Comparison of ENCODE assay signal across 8 mouse cellular contexts in genomic region chr16:10394699-10395540, GRCm38 (mm10). TPM values are rescaled to one million over a fixed set of nuclear protein-coding genes. Genes with fewer than 3 reads are reported as not detected.
DNase-seq lines count a peak whose midpoint lies in the region; ATAC-seq lines count a peak whose summit lies in the region.

Tekt5 (minus strand) TSS chr16:10395490.

- ATAC-seq in embryonic facial prominence, embryonic 14.5 days (ENCODE audit: low read depth): peak; percentile 62; the same call in 1 of the 2 replicates
- ATAC-seq in hindbrain, embryonic 11.5 days (ENCODE audit: low FRiP score): 0 out of 2 replicates have a peak, but pooled peaks have one; percentile 43
- no peak for ATAC-seq in limb, embryonic 11.5 days (ENCODE audit: insufficient number of reproducible peaks, low FRiP score, low TSS enrichment, low read depth)
- ATAC-seq in midbrain, embryonic 12.5 days (ENCODE audit: low FRiP score, low read depth): 0 out of 2 replicates have a peak, but pooled peaks have one; percentile 34
- peak; percentile 58; the same call in 1 of the 2 replicates for ATAC-seq in stomach, embryonic 16.5 days (ENCODE audit: insufficient read depth, low FRiP score)

- DNase-seq in adrenal gland, adult (ENCODE audit: inconsistent age in 2 of 2, low spot score in 1 of 2): peak; percentile 30 to 66
- DNase-seq in adrenal gland, postnatal 4 days (ENCODE audit: low spot score in 2 of 2): no peak
- DNase-seq in ZHBTc4 (ENCODE audit: low read depth, low spot score): peak; percentile 75
- DNase-seq in embryonic facial prominence, embryonic 14.5 days (ENCODE audit: low spot score): peak; percentile 41
- peak; percentile 49 for DNase-seq in hindbrain, embryonic 11.5 days (ENCODE audit: low spot score)
- peak; percentile 64 for DNase-seq in limb, embryonic 11.5 days (ENCODE audit: low spot score)

- H3K27ac ChIP-seq in embryonic facial prominence, embryonic 14.5 days (replicated peaks; ENCODE audit: low read depth, low read length): no peak within 1 kb of the TSS
- H3K27ac ChIP-seq in hindbrain, embryonic 11.5 days (ENCODE audit: low read depth, low read length): no peak within 1 kb of the TSS
- no peak within 1 kb of the TSS for H3K27ac ChIP-seq in limb, embryonic 11.5 days (replicated peaks; ENCODE audit: low read depth, low read length)
- no peak within 1 kb of the TSS for H3K27ac ChIP-seq in midbrain, embryonic 12.5 days (replicated peaks)
- H3K27ac ChIP-seq in stomach, embryonic 16.5 days (ENCODE audit: low read length): no peak within 1 kb of the TSS

- H3K4me1 ChIP-seq in embryonic facial prominence, embryonic 14.5 days (ENCODE audit: control insufficient read depth, insufficient read depth, low read length): peaks cover 6% of the 10 kb centered on the region; the same call in 1 of the 2 replicates
- no peaks in the 10 kb centered on the region for H3K4me1 ChIP-seq in hindbrain, embryonic 11.5 days (replicated peaks; ENCODE audit: control insufficient read depth, insufficient read depth, low read length)
- H3K4me1 ChIP-seq in limb, embryonic 11.5 days (ENCODE audit: control insufficient read depth, insufficient read depth, low read length): peaks cover 5% of the 10 kb centered on the region; the same call in 1 of the 2 replicates
- 0 out of 2 replicates have a peak, but pooled peaks cover 8% of the 10 kb centered on the region for H3K4me1 ChIP-seq in midbrain, embryonic 12.5 days
- H3K4me1 ChIP-seq in stomach, embryonic 16.5 days (ENCODE audit: control insufficient read depth, insufficient read depth, low read length): 0 out of 2 replicates have a peak, but pooled peaks cover 5% of the 10 kb centered on the region

- peak within 1 kb of the TSS; percentile 44; the same call in 1 of the 2 replicates for H3K9ac ChIP-seq in embryonic facial prominence, embryonic 14.5 days (ENCODE audit: low read depth, low read length)
- no peak within 1 kb of the TSS for H3K9ac ChIP-seq in hindbrain, embryonic 11.5 days (ENCODE audit: low read depth, low read length)
- H3K9ac ChIP-seq in limb, embryonic 11.5 days (ENCODE audit: low read length): peak within 1 kb of the TSS; percentile 27; the same call in 1 of the 2 replicates
- no peak within 1 kb of the TSS; the same call in 1 of the 2 replicates for H3K9ac ChIP-seq in midbrain, embryonic 12.5 days (replicated peaks)
- H3K9ac ChIP-seq in stomach, embryonic 16.5 days (ENCODE audit: low read length): peak within 1 kb of the TSS; percentile 51; the same call in 1 of the 2 replicates

- H3K27me3 ChIP-seq in embryonic facial prominence, embryonic 14.5 days (replicated peaks; ENCODE audit: control insufficient read depth, insufficient read depth, low read length): peaks cover 15% of the 10 kb centered on the region
- H3K27me3 ChIP-seq in hindbrain, embryonic 11.5 days (ENCODE audit: control insufficient read depth, insufficient read depth, low read length): no peaks in the 10 kb centered on the region
- H3K27me3 ChIP-seq in limb, embryonic 11.5 days (ENCODE audit: control insufficient read depth, insufficient read depth, low read length): peaks cover 14% of the 10 kb centered on the region
- H3K27me3 ChIP-seq in midbrain, embryonic 12.5 days: peaks cover 25% of the 10 kb centered on the region
- H3K27me3 ChIP-seq in stomach, embryonic 16.5 days (ENCODE audit: control insufficient read depth, insufficient read depth, low read length): no peaks in the 10 kb centered on the region

- peak within 1 kb of the TSS; percentile 53 for H3K4me2 ChIP-seq in embryonic facial prominence, embryonic 14.5 days (ENCODE audit: low read depth, low read length)
- peak within 1 kb of the TSS; percentile 42 for H3K4me2 ChIP-seq in hindbrain, embryonic 11.5 days (replicated peaks; ENCODE audit: low read depth, low read length)
- H3K4me2 ChIP-seq in limb, embryonic 11.5 days (ENCODE audit: low read depth, severe bottlenecking): peak within 1 kb of the TSS; percentile 52
- peak within 1 kb of the TSS; percentile 53 for H3K4me2 ChIP-seq in midbrain, embryonic 12.5 days (replicated peaks)
- H3K4me2 ChIP-seq in stomach, embryonic 16.5 days (ENCODE audit: low read depth, low read length): peak within 1 kb of the TSS; percentile 61

- 8% methylated on average over 37 of the region's 37 CpGs for WGBS in embryonic facial prominence, embryonic 14.5 days
- 8% methylated on average over 37 of the region's 37 CpGs for WGBS in hindbrain, embryonic 11.5 days
- WGBS in limb, embryonic 11.5 days: 7% methylated on average over 37 of the region's 37 CpGs
- WGBS in midbrain, embryonic 12.5 days: 8% methylated on average over 37 of the region's 37 CpGs
- 8% methylated on average over 37 of the region's 37 CpGs for WGBS in stomach, embryonic 16.5 days

- H3K4me3 ChIP-seq in embryonic facial prominence, embryonic 14.5 days (ENCODE audit: low read depth, low read length): peak within 1 kb of the TSS; percentile 23
- H3K4me3 ChIP-seq in hindbrain, embryonic 11.5 days (ENCODE audit: low read depth, low read length): peak within 1 kb of the TSS; percentile 21; the same call in 1 of the 2 replicates
- H3K4me3 ChIP-seq in limb, embryonic 11.5 days (ENCODE audit: low read depth, low read length): 0 out of 2 replicates have a peak within 1 kb of the TSS, but pooled peaks have one; percentile 3
- peak within 1 kb of the TSS; percentile 32 for H3K4me3 ChIP-seq in midbrain, embryonic 12.5 days
- H3K4me3 ChIP-seq in stomach, embryonic 16.5 days (replicated peaks; ENCODE audit: low read length): peak within 1 kb of the TSS; percentile 41

- H3K36me3 ChIP-seq in embryonic facial prominence, embryonic 14.5 days (ENCODE audit: control insufficient read depth, insufficient read depth, low read length): no peaks in the 10 kb centered on the region
- H3K36me3 ChIP-seq in hindbrain, embryonic 11.5 days (ENCODE audit: control insufficient read depth, insufficient read depth, low read length): no peaks in the 10 kb centered on the region
- H3K36me3 ChIP-seq in limb, embryonic 11.5 days (ENCODE audit: control insufficient read depth, insufficient read depth, low read length): no peaks in the 10 kb centered on the region
- H3K36me3 ChIP-seq in midbrain, embryonic 12.5 days: no peaks in the 10 kb centered on the region
- no peaks in the 10 kb centered on the region for H3K36me3 ChIP-seq in stomach, embryonic 16.5 days (ENCODE audit: control insufficient read depth, insufficient read depth, low read length)

- H3K9me3 ChIP-seq in embryonic facial prominence, embryonic 14.5 days (ENCODE audit: control insufficient read depth, low read length): no peaks in the 10 kb centered on the region
- no peaks in the 10 kb centered on the region for H3K9me3 ChIP-seq in hindbrain, embryonic 11.5 days (ENCODE audit: control insufficient read depth, low read length)
- H3K9me3 ChIP-seq in limb, embryonic 11.5 days (ENCODE audit: control insufficient read depth, low read length): no peaks in the 10 kb centered on the region
- no peaks in the 10 kb centered on the region for H3K9me3 ChIP-seq in midbrain, embryonic 12.5 days
- no peaks in the 10 kb centered on the region; the same call in 1 of the 2 replicates for H3K9me3 ChIP-seq in stomach, embryonic 16.5 days (replicated peaks; ENCODE audit: control insufficient read depth, low read length)

RNA-seq across cellular contexts. Expression of gene Tekt5, which starts in this region (rescaled TPM):
- under 1 TPM in 1 of 2 experiments, not detected in 1; 0.28 TPM for total RNA-seq in adrenal gland, postnatal 4 days (2021)
- 2.3 and 3.9 TPM in 2 replicates for polyA plus RNA-seq in embryonic facial prominence, embryonic 14.5 days (2014; fragmentation: Nextera tagmentation; extraction: Ambion mirVana)
- polyA plus RNA-seq in hindbrain, embryonic 11.5 days (2014; fragmentation: Nextera tagmentation; extraction: Ambion mirVana): 0.13 and 0.15 TPM in 2 replicates
- 0.10 TPM in 1 of 2 replicates, not detected in the other for polyA plus RNA-seq in limb, embryonic 11.5 days (2014; fragmentation: Nextera tagmentation; extraction: Ambion mirVana)
- polyA plus RNA-seq in midbrain, embryonic 12.5 days (2016; fragmentation: Nextera tagmentation; extraction: Ambion mirVana): 0.22 TPM in 1 of 2 replicates, not detected in the other
- 1.7 and 2.0 TPM in 2 replicates for polyA plus RNA-seq in stomach, embryonic 16.5 days (2015; fragmentation: Nextera tagmentation; extraction: Ambion mirVana)

Comparison
In these comparisons a context has a peak if more than half of its experiments do, and no peak if none do; other contexts are left out.
1. DNase-seq: peak in adrenal gland, adult (2 of 2), ZHBTc4 (single experiment) and embryonic facial prominence, embryonic 14.5 days (single experiment); none in adrenal gland, postnatal 4 days (0 of 2).
2. Peak in DNase-seq, ATAC-seq, H3K4me3 ChIP-seq and H3K4me2 ChIP-seq in hindbrain, embryonic 11.5 days; RNA of the gene not detected or under 1 TPM.
3. Peak in DNase-seq, H3K4me3 ChIP-seq, H3K9ac ChIP-seq and H3K4me2 ChIP-seq in limb, embryonic 11.5 days; RNA of the gene not detected or under 1 TPM.
4. Peak in ATAC-seq, H3K4me3 ChIP-seq and H3K4me2 ChIP-seq in midbrain, embryonic 12.5 days; RNA of the gene not detected or under 1 TPM.
5. H3K9ac ChIP-seq: peak in embryonic facial prominence, embryonic 14.5 days (single experiment) and stomach, embryonic 16.5 days (single experiment); none in hindbrain, embryonic 11.5 days (single experiment) and midbrain, embryonic 12.5 days (single experiment).
6. Peak in every context shown above with its lines, with median percentiles within 50 percentile points of each other: H3K4me2 ChIP-seq and H3K4me3 ChIP-seq.